Mouse (Mus musculus): ENCODE measurements at regions not wholly inside any gene's neighbourhood (a gene's known extent, or its start where the extent isn't known, plus 50 kb on each side); places are given as distances from the start of the nearest gene placed in this dataset.

DNA sequence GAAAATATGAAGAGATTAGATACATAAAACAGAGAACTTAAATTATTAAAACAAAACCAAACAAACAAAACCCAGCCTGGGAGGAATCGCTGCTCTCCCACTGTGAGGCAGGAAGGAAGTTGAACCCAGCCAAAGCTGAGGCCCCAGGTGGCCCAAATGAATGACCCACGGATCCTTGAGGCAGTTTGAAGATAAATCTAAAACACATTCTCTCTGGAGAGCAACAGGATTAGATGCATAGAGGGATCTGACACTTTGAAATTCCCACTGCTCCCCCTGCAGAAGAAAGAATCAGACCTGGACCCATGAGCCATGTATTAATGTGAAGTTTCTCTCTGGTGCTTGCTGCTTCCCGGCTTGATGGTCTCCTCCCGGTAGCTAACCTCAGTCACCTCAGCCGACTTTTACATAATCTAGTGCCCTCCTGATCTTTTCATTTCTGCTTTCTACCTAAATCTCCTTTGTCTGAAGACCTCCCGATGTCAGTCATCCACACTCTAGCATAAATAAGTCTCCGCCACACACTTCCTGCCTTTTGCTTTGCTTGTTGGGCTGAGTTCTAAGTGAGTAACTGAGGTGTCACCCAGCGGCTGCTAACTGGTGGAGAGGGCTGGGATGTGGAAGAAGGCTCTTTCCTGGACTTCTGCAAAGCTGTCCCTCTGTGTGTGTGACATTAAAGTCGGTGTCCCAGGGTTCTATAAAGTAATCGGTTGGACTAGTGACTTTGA, 74.6 kb downstream of the Skor1 start:
- no peaks in the 10 kb centered on the region for H3K9me3 ChIP-seq (ENCODE audit: control insufficient read depth)
- WGBS, result 21% methylated on average over 10 of the region's 10 CpGs
- no peaks in the 10 kb centered on the region; the same call in 1 of the 2 replicates for H3K4me1 ChIP-seq (replicated peaks; ENCODE audit: control insufficient read depth, insufficient read depth, low read length)
- H3K27ac ChIP-seq (ENCODE audit: low read depth, low read length), result no peak overlapping the region
- no peak overlapping the region for H3K4me3 ChIP-seq (ENCODE audit: low read depth, low read length)
- H3K36me3 ChIP-seq (ENCODE audit: control insufficient read depth, insufficient read depth), result no peaks in the 10 kb centered on the region
- peak overlapping the region; percentile 24; the same call in 1 of the 2 replicates for H3K4me2 ChIP-seq (replicated peaks; ENCODE audit: low read depth)
- no peak for TF ChIP-seq CTCF (IDR thresholded peaks at IDR 0.05; ENCODE audit: low read depth)
- ATAC-seq, result no peak
- H3K27me3 ChIP-seq (replicated peaks; ENCODE audit: control insufficient read depth, insufficient read depth, low read length), result no peaks in the 10 kb centered on the region
- H3K9ac ChIP-seq (ENCODE audit: low read depth, low read length), result no peak overlapping the region

DNA sequence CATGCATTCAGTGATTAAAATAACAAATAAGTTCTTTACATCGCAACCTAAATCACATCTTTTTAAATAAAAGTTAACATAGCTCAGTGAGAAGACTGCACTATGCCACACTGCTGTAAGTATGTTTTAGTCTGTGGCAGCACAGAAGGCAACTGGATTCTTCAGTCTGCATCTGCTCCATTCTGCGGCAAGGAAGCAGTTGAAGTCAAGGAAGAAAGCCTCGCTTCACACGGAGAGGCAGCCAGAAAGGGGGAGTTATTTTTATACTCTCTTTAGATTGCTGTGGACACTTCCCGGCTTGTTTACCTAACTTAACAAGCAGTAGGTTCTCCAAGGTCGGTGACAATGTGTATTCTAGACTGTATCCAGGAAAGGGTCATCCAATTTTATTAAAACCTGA, 77.7 kb downstream of the Skor1 start:
- H3K27me3 ChIP-seq (replicated peaks; ENCODE audit: control insufficient read depth, insufficient read depth, low read length), result no peaks in the 10 kb centered on the region
- WGBS, result 27% methylated on average over 6 of the region's 6 CpGs
- H3K9me3 ChIP-seq (ENCODE audit: control insufficient read depth), result no peaks in the 10 kb centered on the region
- no peak for ATAC-seq
- H3K4me3 ChIP-seq (ENCODE audit: low read depth, low read length), result no peak overlapping the region
- H3K4me1 ChIP-seq (replicated peaks; ENCODE audit: control insufficient read depth, insufficient read depth, low read length), result no peaks in the 10 kb centered on the region; the same call in 1 of the 2 replicates
- no peak overlapping the region for H3K9ac ChIP-seq (ENCODE audit: low read depth, low read length)
- TF ChIP-seq CTCF (IDR thresholded peaks at IDR 0.05; ENCODE audit: low read depth), result no peak
- H3K4me2 ChIP-seq (replicated peaks; ENCODE audit: low read depth), result no peak overlapping the region
- no peaks in the 10 kb centered on the region for H3K36me3 ChIP-seq (ENCODE audit: control insufficient read depth, insufficient read depth)
- no peak overlapping the region for H3K27ac ChIP-seq (ENCODE audit: low read depth, low read length)

GRCm38 (mm10) chr9:63069919-63070318, 78.8 kb downstream of the Skor1 start:
- no peak for ATAC-seq
- Histone ChIP-seq H3K36me3 (ENCODE audit: control insufficient read depth, insufficient read depth) (no peaks in the 10 kb centered on the region), H3K4me1 (replicated peaks; ENCODE audit: control insufficient read depth, insufficient read depth, low read length) (no peaks in the 10 kb centered on the region; the same call in 1 of the 2 replicates), H3K27me3 (replicated peaks; ENCODE audit: control insufficient read depth, insufficient read depth, low read length) (no peaks in the 10 kb centered on the region), H3K9ac (ENCODE audit: low read depth, low read length) (no peak overlapping the region), H3K4me2 (replicated peaks; ENCODE audit: low read depth) (no peak overlapping the region), H3K27ac (ENCODE audit: low read depth, low read length) (no peak overlapping the region), H3K9me3 (ENCODE audit: control insufficient read depth) (no peaks in the 10 kb centered on the region), H3K4me3 (ENCODE audit: low read depth, low read length) (no peak overlapping the region)
- WGBS, result 80% methylated on average over 6 of the region's 6 CpGs
- TF ChIP-seq CTCF (IDR thresholded peaks at IDR 0.05; ENCODE audit: low read depth), result no peak

DNA sequence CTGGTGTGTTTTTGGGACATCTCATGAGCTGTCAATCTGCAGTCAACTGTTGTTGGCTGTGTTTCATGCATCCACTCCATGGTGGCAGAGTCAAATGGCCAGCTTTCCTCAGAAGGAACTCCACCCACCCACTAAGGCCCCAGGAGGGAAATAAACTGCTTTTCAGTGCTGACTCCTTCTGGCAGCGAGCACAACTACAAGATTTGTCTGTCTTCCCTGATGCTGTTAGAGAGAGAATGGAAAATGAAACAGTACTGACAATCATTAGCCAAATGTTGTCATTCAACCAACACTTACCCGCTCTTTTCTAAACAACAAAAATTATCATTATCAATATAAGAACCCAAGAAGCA, 79.3 kb upstream of the Pias1 start:
- peak; percentile 56 for TF ChIP-seq CTCF (IDR thresholded peaks at IDR 0.05; ENCODE audit: low read depth)
- H3K9ac ChIP-seq (ENCODE audit: low read depth, low read length), result no peak overlapping the region
- no peaks in the 10 kb centered on the region for H3K9me3 ChIP-seq (ENCODE audit: control insufficient read depth)
- no peaks in the 10 kb centered on the region for H3K36me3 ChIP-seq (ENCODE audit: control insufficient read depth, insufficient read depth)
- no peak overlapping the region for H3K27ac ChIP-seq (ENCODE audit: low read depth, low read length)
- H3K4me2 ChIP-seq (replicated peaks; ENCODE audit: low read depth), result no peak overlapping the region
- H3K27me3 ChIP-seq (replicated peaks; ENCODE audit: control insufficient read depth, insufficient read depth, low read length), result no peaks in the 10 kb centered on the region
- H3K4me1 ChIP-seq (replicated peaks; ENCODE audit: control insufficient read depth, insufficient read depth, low read length), result peaks cover 4% of the 10 kb centered on the region; the same call in 1 of the 2 replicates
- no peak overlapping the region for H3K4me3 ChIP-seq (ENCODE audit: low read depth, low read length)
- 63% methylated on average over 2 of the region's 2 CpGs for WGBS
- no peak for ATAC-seq

DNA sequence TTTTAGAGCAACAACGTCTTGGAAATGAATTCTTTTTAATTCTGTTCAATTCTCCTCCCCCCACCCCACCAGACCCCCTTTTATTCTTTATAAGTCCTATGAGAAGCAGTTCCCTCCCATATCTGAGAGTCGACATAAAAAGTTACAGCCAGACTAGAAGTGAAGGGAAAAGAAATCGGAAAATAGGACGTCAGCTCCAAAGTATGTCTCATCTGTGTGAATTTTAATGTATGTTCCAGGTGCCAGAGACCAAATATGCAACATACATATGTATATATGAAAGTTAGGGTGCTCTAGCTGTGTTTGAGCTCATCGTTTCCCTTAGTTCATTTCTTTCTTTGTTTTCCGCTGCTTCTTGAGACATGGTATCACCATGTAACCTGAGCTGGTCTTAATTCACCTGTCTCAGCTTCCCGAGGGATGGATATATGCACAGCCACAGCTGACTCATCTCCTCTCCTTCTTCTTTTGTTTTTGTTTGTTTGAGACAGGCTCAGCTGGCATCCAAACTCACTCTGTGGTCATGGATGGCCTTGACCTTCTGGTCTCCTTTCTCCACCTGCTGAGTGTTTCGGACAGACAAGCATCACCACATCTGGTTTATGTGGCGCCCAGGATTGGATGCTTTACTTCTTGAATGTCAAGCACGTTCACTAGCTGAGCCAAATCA, 78.8 kb upstream of the Pias1 start:
- H3K4me2 ChIP-seq (replicated peaks; ENCODE audit: low read depth), result no peak overlapping the region
- H3K27me3 ChIP-seq (replicated peaks; ENCODE audit: control insufficient read depth, insufficient read depth, low read length), result no peaks in the 10 kb centered on the region
- peaks cover 4% of the 10 kb centered on the region; the same call in 1 of the 2 replicates for H3K4me1 ChIP-seq (replicated peaks; ENCODE audit: control insufficient read depth, insufficient read depth, low read length)
- TF ChIP-seq CTCF (IDR thresholded peaks at IDR 0.05; ENCODE audit: low read depth), result no peak
- no peak for ATAC-seq
- no peak overlapping the region for H3K9ac ChIP-seq (ENCODE audit: low read depth, low read length)
- H3K36me3 ChIP-seq (ENCODE audit: control insufficient read depth, insufficient read depth), result no peaks in the 10 kb centered on the region
- H3K9me3 ChIP-seq (ENCODE audit: control insufficient read depth), result no peaks in the 10 kb centered on the region
- no peak overlapping the region for H3K4me3 ChIP-seq (ENCODE audit: low read depth, low read length)
- WGBS, result 80% methylated on average over 10 of the region's 10 CpGs
- no peak overlapping the region for H3K27ac ChIP-seq (ENCODE audit: low read depth, low read length)

GRCm38 (mm10) chr9:63063525-63063924, 75.8 kb upstream of the Pias1 start:
- H3K4me3 ChIP-seq (ENCODE audit: low read depth, low read length), result no peak overlapping the region
- no peak for TF ChIP-seq CTCF (IDR thresholded peaks at IDR 0.05; ENCODE audit: low read depth)
- WGBS, result 35% methylated on average over 2 of the region's 2 CpGs
- no peaks in the 10 kb centered on the region for H3K27me3 ChIP-seq (replicated peaks; ENCODE audit: control insufficient read depth, insufficient read depth, low read length)
- no peak overlapping the region for H3K9ac ChIP-seq (ENCODE audit: low read depth, low read length)
- no peaks in the 10 kb centered on the region for H3K36me3 ChIP-seq (ENCODE audit: control insufficient read depth, insufficient read depth)
- peak; percentile 75 for ATAC-seq
- H3K4me1 ChIP-seq (replicated peaks; ENCODE audit: control insufficient read depth, insufficient read depth, low read length), result peaks cover 18% of the 10 kb centered on the region; the same call in 1 of the 2 replicates
- no peaks in the 10 kb centered on the region for H3K9me3 ChIP-seq (ENCODE audit: control insufficient read depth)
- H3K4me2 ChIP-seq (replicated peaks; ENCODE audit: low read depth), result no peak overlapping the region
- H3K27ac ChIP-seq (ENCODE audit: low read depth, low read length), result peak overlapping the region; percentile 11; the same call in 1 of the 2 replicates

All from intestine, postnatal 0 days (tissue).